Mouse (Mus musculus): ENCODE data around the gene Mill2. TPM values are rescaled to one million over a fixed set of nuclear protein-coding genes. Genes with fewer than 3 reads are reported as not detected.
A peak's percentile ranks its signal among the peaks of the same experiment; 100 is the strongest.

Gene Mill2
- polyA plus RNA-seq, 1 experiment, result 3.6 TPM

DNA sequence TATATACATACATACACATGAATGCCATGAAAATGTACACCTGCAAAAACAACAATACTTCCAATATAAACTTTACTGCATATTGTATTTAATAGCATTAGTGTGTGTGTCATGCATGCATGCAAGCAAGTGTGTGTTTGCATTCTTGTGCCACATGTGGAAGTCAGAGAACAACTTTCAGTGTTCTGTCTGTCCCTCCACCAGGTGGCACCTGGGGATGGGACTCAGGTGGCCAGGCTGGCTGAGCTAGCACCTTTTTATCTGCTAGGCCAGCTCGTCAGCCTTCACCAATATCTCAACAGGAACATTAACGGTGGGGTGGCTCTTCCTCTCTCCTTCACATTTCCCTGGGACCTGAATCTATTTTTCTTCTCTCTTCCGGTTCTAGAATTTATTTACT is 62.7 kb downstream of the Mill2 start:
- 77% methylated on average over 3 of the region's 3 CpGs for WGBS
- Histone ChIP-seq H3K27ac (ENCODE audit: control insufficient read depth, insufficient read depth, low read depth, low read length, poor library complexity) (no peak overlapping the region), H3K4me3 (replicated peaks; ENCODE audit: control insufficient read depth, low read depth, low read length) (no peak overlapping the region), H3K4me1 (ENCODE audit: control insufficient read depth, insufficient read depth, low read length) (no peaks in the 10 kb centered on the region)
- TF ChIP-seq POLR2A (IDR thresholded peaks at IDR 0.05; ENCODE audit: borderline replicate concordance, control insufficient read depth, low read depth, low read length), result no peak
- no peak for TF ChIP-seq CTCF (IDR thresholded peaks at IDR 0.05; ENCODE audit: control insufficient read depth, insufficient read depth, low read length)

GRCm38 (mm10) chr7:18904971-18905370 is 65.2 kb downstream of the Mill2 start:
- no peak overlapping the region for H3K27ac ChIP-seq (ENCODE audit: control insufficient read depth, insufficient read depth, low read depth, low read length, poor library complexity)
- TF ChIP-seq POLR2A (IDR thresholded peaks at IDR 0.05; ENCODE audit: borderline replicate concordance, control insufficient read depth, low read depth, low read length) (no peak), CTCF (IDR thresholded peaks at IDR 0.05; ENCODE audit: control insufficient read depth, insufficient read depth, low read length) (no peak)
- no peaks in the 10 kb centered on the region; the same call in 1 of the 2 replicates for H3K4me1 ChIP-seq (ENCODE audit: control insufficient read depth, insufficient read depth, low read length)
- no peak overlapping the region for H3K4me3 ChIP-seq (replicated peaks; ENCODE audit: control insufficient read depth, low read depth, low read length)
- 73% methylated on average over 3 of the region's 3 CpGs for WGBS

GRCm38 (mm10) chr7:18909797-18910196 is 70.0 kb downstream of the Mill2 start:
- no peak for TF ChIP-seq CTCF (IDR thresholded peaks at IDR 0.05; ENCODE audit: control insufficient read depth, insufficient read depth, low read length)
- no peak for TF ChIP-seq POLR2A (IDR thresholded peaks at IDR 0.05; ENCODE audit: borderline replicate concordance, control insufficient read depth, low read depth, low read length)
- Histone ChIP-seq H3K4me3 (replicated peaks; ENCODE audit: control insufficient read depth, low read depth, low read length) (peak overlapping the region; percentile 93), H3K4me1 (ENCODE audit: control insufficient read depth, insufficient read depth, low read length) (no peaks in the 10 kb centered on the region; the same call in 1 of the 2 replicates), H3K27ac (ENCODE audit: control insufficient read depth, insufficient read depth, low read depth, low read length, poor library complexity) (no peak overlapping the region)
- WGBS, result 1% methylated on average over 17 of the region's 17 CpGs

DNA sequence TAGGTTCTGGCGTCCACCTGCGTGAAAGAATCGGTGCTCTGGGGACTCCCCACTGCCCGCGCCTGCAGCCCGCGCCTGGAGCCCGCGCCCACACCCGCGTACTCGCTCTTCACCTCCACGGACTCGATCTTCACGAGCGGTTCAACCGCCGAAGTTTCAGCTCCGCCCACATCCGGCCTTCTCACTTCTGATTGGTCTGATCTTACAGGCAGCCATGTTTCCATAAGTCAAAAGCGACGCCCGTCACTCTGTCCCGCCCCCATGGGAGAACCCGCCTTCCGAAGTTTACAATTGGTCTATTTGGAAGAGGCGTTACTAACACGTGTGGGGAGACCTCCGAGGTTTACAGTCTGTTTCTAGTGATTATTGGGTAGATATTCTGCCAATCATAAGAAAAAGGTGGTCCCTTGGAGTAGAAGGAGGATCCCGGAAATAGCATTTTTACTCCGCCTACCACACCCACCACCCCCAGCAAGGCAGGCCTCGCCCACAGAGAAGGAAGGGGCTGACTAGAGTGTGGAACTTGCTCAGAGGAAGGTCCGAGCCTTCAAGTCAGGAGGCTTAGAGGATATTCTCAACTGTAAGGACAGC is 70.6 kb downstream of the Mill2 start, which contains the start of gene Ccdc61:
Gene Ccdc61 (minus strand): TSS at position 175 of the 591 bp plus-strand sequence.
- TF ChIP-seq CTCF (IDR thresholded peaks at IDR 0.05; ENCODE audit: control insufficient read depth, insufficient read depth, low read length) (no peak), POLR2A (IDR thresholded peaks at IDR 0.05; ENCODE audit: borderline replicate concordance, control insufficient read depth, low read depth, low read length) (peak; percentile 62; the same call in 1 of the 2 replicates)
- under 1% methylated on average over 33 of the region's 33 CpGs for WGBS
- H3K4me3 ChIP-seq (replicated peaks; ENCODE audit: control insufficient read depth, low read depth, low read length), result peak within 1 kb of the TSS; percentile 93
- no peak within 1 kb of the TSS for H3K27ac ChIP-seq (ENCODE audit: control insufficient read depth, insufficient read depth, low read depth, low read length, poor library complexity)
- no peaks in the 10 kb centered on the region; the same call in 1 of the 2 replicates for H3K4me1 ChIP-seq (ENCODE audit: control insufficient read depth, insufficient read depth, low read length)

Other genes starting within 250 kb of the Mill2 start
- not detected in 2 replicates for gene Psg23, start 223.5 kb upstream of the Mill2 start, polyA plus RNA-seq (2011; ENCODE audit: insufficient read depth, insufficient read length, low replicate concordance, missing spikeins)
- not detected in 2 replicates for gene Psg21, start 183.2 kb upstream of the Mill2 start, polyA plus RNA-seq (2011; ENCODE audit: insufficient read depth, insufficient read length, low replicate concordance, missing spikeins)
- gene Psg20, start 153.8 kb upstream of the Mill2 start, polyA plus RNA-seq (2011; ENCODE audit: insufficient read depth, insufficient read length, low replicate concordance, missing spikeins), result not detected in 2 replicates
- gene Psg22, start 121.9 kb upstream of the Mill2 start, polyA plus RNA-seq (2011; ENCODE audit: insufficient read depth, insufficient read length, low replicate concordance, missing spikeins), result not detected in 2 replicates
- not detected in 2 replicates for gene Psg19, start 41.4 kb upstream of the Mill2 start, polyA plus RNA-seq (2011; ENCODE audit: insufficient read depth, insufficient read length, low replicate concordance, missing spikeins)
- gene Psg17, start 18.4 kb upstream of the Mill2 start, polyA plus RNA-seq (2011; ENCODE audit: insufficient read depth, insufficient read length, low replicate concordance, missing spikeins), result not detected in 2 replicates
- 72.2 and 201 TPM in 2 replicates for gene Pglyrp1, start 31.4 kb downstream of the Mill2 start, polyA plus RNA-seq (2011; ENCODE audit: insufficient read depth, insufficient read length, low replicate concordance, missing spikeins)
- gene Ccdc61, start 70.4 kb downstream of the Mill2 start, polyA plus RNA-seq (2011; ENCODE audit: insufficient read depth, insufficient read length, low replicate concordance, missing spikeins), result 18.7 and 40.4 TPM in 2 replicates
- 0.16 and 0.35 TPM in 2 replicates for gene Nova2, start 85.9 kb downstream of the Mill2 start, polyA plus RNA-seq (2011; ENCODE audit: insufficient read depth, insufficient read length, low replicate concordance, missing spikeins)
- not detected in 2 replicates for gene Nanos2, start 147.4 kb downstream of the Mill2 start, polyA plus RNA-seq (2011; ENCODE audit: insufficient read depth, insufficient read length, low replicate concordance, missing spikeins)
- gene Mypop, start 151.3 kb downstream of the Mill2 start, polyA plus RNA-seq (2011; ENCODE audit: insufficient read depth, insufficient read length, low replicate concordance, missing spikeins), result 0.83 and 1.1 TPM in 2 replicates
- gene Irf2bp1, start 164.1 kb downstream of the Mill2 start, polyA plus RNA-seq (2011; ENCODE audit: insufficient read depth, insufficient read length, low replicate concordance, missing spikeins), result 6.8 and 7.3 TPM in 2 replicates
- gene Foxa3, start 183.6 kb downstream of the Mill2 start, polyA plus RNA-seq (2011; ENCODE audit: insufficient read depth, insufficient read length, low replicate concordance, missing spikeins), result not detected in 2 replicates
- 34.3 and 108 TPM in 2 replicates for gene Sympk, start 184.4 kb downstream of the Mill2 start, polyA plus RNA-seq (2011; ENCODE audit: insufficient read depth, insufficient read length, low replicate concordance, missing spikeins)
- gene Rsph6a, start 214.7 kb downstream of the Mill2 start, polyA plus RNA-seq (2011; ENCODE audit: insufficient read depth, insufficient read length, low replicate concordance, missing spikeins), result not detected in 2 replicates
- 21.4 and 27.7 TPM in 2 replicates for gene Dmwd, start 236.3 kb downstream of the Mill2 start, polyA plus RNA-seq (2011; ENCODE audit: insufficient read depth, insufficient read length, low replicate concordance, missing spikeins)
- gene Dmpk, start 243.9 kb downstream of the Mill2 start, polyA plus RNA-seq (2011; ENCODE audit: insufficient read depth, insufficient read length, low replicate concordance, missing spikeins), result 25.8 and 42.6 TPM in 2 replicates

Data from bone marrow, adult 2 months (tissue).